Mouse (Mus musculus): ENCODE measurements around the gene Ocln.
"Not testable (repeated sequence)": the region's sequence is repeated elsewhere in the genome, so short reads cannot be mapped to it uniquely, and the experiment has no call there.

The Ocln gene

GRCm38 (mm10) chr13:100543011-100543767, 9.3 kb downstream of the Ocln start:
- no peak for DNase-seq

DNA sequence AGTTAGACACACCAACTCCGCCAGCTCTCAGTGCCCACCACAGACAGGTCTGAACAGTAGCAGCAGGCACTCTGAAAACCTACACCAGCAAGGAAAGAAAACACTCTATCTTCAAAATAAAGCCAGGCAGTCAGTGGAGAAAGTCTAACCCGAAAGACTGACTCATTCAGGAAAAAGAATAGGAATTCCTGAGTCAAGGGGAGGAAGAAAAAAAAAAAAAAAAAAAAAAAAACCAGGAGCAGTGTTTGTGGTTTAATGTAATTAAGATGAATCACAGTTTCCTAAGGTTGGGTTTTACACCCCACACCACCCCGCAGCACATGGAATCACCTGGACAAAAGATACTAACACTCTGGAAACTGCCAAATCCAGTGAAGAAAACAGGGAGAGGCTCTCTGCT, 16.4 kb downstream of the Ocln start:
- DNase-seq, result no peak

DNA sequence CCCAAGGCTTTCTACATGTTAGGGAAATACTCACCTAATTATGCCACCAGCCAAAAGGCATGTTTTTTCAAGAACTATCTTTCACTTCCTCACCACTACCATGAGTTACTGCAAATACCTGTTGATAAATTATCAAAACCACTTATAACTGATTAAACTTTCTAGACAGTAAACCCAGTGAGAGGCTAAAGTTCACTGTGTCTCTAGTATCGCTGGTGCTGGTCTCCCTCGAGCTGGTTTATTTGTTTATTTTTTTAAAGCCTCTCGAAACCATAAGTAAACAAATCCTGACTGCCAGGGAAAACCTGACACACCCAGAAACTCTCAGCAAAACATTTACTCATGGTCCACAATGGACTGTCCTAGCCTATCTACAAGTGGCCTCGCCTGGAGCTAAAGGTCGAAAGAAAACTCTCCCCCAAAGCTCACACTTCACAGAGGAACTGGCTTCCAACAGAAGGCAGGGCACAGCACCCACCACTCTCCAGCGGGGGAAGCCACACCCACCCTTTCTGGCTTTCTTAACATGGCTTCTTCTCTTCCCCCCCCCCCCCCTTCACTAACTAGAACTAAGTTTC, 19.6 kb downstream of the Ocln start:
- no peak for DNase-seq

DNA sequence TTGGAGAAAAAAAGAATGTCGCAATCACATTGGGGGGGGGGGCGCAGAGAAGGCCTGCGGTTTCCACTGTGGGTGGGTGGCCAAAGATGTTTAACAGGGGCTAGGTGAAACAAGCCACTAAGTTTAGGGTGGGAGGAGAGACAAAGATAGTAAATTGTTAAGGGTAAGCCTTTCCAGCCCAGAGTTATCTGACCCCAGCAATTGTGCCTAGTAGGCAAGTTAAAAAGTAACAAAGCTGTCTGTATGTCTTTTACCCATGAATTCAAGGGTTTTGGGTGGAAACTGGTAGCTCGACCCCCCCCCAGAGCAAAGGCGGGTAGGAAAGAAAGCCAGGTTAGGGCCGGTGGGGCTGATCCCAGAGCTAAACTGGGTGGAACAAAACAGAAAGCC, 25.9 kb downstream of the Ocln start:
- no peak for DNase-seq

- DNase-seq, result no peak
Observed at GRCm38 (mm10) chr13:100525935-100526648, 26.4 kb downstream of the Ocln start.

DNA sequence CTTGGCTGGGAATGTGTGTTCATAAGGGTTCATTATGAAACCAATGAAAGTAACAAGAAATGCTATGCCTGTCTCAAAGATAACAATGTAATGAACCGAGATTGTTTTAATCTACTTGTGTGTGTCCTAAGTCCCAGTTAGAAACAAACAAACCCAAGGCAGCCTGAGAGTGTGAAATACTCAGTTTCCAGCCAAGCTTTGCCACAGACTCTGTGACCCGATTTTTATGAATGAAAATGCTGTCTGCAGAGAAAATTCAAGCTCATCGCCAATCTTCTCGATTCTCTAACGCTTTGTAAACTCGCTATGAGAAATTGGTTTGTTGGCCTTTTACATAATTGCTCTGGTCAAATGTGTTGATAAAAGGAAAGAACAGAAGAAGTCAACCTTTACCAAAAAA, 27.6 kb downstream of the Ocln start:
- DNase-seq, result no peak

GRCm38 (mm10) chr13:100523698-100524097, 28.8 kb downstream of the Ocln start:
- no peak for DNase-seq

GRCm38 (mm10) chr13:100521724-100522591, 30.6 kb downstream of the Ocln start:
- DNase-seq, result no peak

DNA sequence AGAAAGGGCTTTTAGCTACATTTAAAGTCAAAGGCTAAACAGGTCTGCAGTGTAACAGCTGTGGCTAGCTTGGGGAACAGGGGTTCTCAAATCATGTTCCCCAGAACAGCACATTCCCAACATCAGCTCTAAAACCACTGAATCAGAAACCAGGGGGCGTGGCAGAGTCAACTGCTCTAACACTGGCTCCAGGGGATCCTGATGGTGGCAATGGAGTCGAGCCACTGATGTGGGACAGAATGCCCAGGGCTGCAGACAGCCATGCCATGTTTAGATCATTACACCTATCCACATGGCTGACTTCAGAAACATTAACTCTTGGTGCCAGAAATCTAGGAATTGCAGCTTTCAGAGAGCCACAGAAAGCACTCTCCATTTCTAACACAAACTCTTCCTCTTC, 33.4 kb downstream of the Ocln start:
- DNase-seq, result no peak

DNA sequence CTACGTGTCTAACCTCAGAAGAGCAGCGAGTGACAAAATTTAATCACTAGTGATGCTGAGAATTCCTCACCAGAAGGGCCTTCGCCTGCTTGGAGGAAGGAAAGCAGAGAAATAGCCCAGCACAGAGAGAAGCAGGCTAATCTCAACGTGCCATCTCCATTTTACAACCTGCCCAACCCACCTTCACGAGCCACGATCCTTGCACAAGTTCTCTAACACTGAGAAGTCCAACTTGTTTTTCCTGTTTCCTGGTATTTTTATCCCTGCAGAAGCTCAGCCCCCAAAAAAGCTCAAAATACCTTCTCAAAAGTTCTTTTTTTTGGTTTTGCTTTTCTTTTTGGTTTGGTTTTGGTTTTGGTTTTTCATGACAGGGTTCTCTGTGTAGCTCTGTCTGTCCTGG, 34.3 kb downstream of the Ocln start:
- DNase-seq, result no peak

GRCm38 (mm10) chr13:100517652-100518153, 34.8 kb downstream of the Ocln start:
- DNase-seq, result no peak

- no peak for DNase-seq
Observed at GRCm38 (mm10) chr13:100516213-100517105, 36.1 kb downstream of the Ocln start.

GRCm38 (mm10) chr13:100512792-100513191, 39.7 kb downstream of the Ocln start:
- DNase-seq, result no peak

DNA sequence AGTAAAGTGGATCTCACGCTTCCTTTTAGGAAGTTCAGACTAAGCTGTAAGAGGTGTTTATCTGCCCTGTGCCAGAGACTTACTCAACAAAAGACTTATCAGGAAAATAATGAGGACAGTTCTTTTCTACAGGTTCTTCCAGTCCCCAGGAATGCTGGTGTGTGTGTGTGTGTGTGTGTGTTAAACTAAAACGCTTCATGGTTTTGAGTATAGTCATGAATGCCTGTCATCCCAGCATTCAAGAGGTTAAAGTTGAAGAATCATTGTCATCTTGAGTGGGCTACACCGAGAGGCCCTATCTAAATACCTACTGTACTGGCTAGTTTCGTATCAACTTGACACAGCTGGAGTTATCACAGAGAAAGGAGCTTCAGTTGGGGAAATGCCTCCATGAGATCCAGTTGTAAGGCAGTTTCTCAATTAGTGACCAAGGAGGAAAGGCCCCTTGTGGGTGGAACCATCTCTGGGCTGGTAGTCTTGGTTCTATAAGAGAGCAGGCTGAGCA, 40.6 kb downstream of the Ocln start:
- no peak for DNase-seq

- DNase-seq, result no peak
Observed at GRCm38 (mm10) chr13:100511146-100511859, 41.2 kb downstream of the Ocln start.

DNA sequence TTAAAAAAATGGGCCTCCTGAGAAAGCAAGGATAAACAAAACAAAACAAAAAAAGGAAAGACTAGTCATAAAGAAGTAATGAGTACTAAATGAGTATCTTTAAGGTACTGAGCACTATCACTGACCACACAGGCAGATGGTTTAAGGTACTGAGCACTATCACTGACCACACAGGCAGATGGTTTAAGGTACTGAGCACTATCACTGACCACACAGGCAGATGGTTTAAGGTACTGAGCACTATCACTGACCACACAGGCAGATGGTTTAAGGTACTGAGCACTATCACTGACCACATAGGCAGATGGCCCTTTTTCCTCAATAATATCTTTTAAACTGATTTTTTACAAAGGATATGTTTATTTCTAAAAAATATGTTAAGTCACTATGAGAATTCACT, 52.9 kb downstream of the Ocln start:
- not testable (repeated sequence) for DNase-seq

DNA sequence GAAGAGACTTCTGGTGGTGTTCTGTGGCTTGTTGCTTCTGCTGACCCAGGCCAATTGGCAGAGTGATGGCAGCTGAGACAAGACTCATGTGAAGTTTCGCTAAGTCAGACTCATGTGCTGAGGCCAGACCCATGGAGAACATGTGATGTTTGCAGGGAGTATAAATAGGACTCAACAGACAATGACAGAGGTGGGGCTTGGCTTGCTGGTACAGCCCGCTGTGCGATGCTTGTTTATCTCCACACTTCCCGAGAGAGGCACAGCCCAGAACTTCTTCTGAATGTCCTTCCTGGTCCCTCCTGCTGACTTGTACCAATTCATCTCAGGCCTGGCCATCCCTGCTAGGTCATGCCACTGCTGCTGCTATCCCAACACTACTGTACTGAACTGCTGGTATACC, 57.2 kb downstream of the Ocln start:
- DNase-seq, result no peak

- not testable (repeated sequence) for DNase-seq
Observed at GRCm38 (mm10) chr13:100494370-100494769, 58.1 kb downstream of the Ocln start.

DNA sequence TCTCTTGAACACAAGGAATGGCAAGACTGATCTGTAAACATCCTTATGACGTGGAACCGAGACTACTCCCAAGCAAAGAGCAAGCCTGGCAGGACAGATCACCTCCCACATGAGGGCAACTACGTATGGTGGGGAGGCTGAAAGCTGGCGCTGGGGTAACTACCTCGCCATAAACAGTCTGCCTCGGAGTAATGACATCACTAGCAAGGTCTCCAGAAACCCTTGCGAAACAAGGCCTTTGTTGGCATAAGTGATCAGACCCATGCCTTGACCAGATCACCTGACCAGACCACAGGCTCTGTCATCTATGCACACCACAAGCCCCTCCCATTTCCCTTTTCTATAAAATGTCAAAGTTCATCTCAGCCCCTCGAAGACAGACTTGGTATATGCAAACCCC, 59.2 kb downstream of the Ocln start:
- DNase-seq, result no peak

DNA sequence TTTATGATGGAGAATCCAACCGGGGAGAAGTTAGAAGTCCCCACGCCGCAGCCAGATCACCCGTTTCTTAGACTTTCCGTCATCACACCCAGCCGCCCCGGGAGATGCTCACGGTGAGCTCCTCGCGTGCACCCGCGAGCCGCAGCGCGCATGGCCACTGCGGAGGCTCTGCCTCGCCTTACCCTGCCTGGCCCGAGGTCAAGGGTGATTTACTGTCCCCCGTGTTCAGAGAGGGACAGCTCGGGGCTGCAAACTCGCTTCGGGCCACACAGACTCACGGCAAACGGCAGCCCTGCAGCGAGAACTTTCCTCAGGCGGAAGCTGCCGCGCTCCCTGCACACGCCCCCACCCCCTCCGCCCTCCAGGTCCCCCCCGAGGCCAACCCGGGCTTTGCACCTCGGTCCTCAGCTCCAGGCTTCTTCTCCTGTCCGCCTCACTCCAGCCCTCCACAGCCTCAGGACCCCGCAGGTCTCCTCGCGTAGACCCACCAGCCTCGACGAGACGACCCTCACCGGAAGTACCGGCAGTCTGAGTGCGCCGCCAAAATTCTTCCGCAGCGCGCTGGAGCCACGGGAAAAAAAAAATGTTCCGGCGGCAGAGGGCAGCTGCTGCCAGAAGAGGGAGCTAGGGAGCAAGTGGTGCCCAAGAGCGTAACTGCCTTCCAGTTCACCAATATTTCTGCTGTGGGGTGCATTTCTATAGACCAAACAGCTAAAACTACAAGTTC, 60.3 kb downstream of the Ocln start, which contains the start of gene Gtf2h2:
Gene Gtf2h2, minus strand, starts transcription at position 519 of the 727 bp plus-strand sequence.
- DNase-seq, result peak; percentile 85
